Mouse (Mus musculus) embryonic facial prominence, embryonic 12.5 days (tissue): ENCODE data around the gene Rbm38. TPM values are rescaled to one million over a fixed set of nuclear protein-coding genes. Genes with fewer than 3 reads are reported as not detected.

Experiments used
- ATAC-seq: fragments of 200-750 bp; cut with Nextera tagmentation; 2 replicates; pipeline ENCODE4 v1.8.0; 2017; ENCODE audit not compliant: insufficient number of reproducible peaks, insufficient read depth, low FRiP score, low TSS enrichment
- H3K27ac ChIP-seq: fragments of 300-500 bp; sonication (generic); 2 replicates; pipeline ENCODE4 v1.5.1; 2016; ENCODE audit warnings: mild to moderate bottlenecking
- H3K27me3 ChIP-seq: fragments of 300-500 bp; sonication (generic); 2 replicates; pipeline ENCODE4 v1.6.1; 2016; ENCODE audit warnings: mild to moderate bottlenecking, moderate library complexity
- H3K36me3 ChIP-seq: fragments of 300-500 bp; sonication (generic); 2 replicates; pipeline ENCODE4 v1.6.1; 2016; ENCODE audit warnings: mild to moderate bottlenecking
- H3K4me1 ChIP-seq: fragments of 300-500 bp; sonication (generic); 2 replicates; pipeline ENCODE4 v1.6.1; 2016
- H3K4me2 ChIP-seq: fragments of 300-500 bp; sonication (generic); replicated peaks from 2 replicates; pipeline ENCODE4 v1.6.1; 2016; ENCODE audit warnings: mild to moderate bottlenecking, moderate library complexity
- H3K4me3 ChIP-seq: fragments of 300-500 bp; sonication (generic); 2 replicates; pipeline ENCODE4 v1.5.1; 2016; ENCODE audit warnings: mild to moderate bottlenecking
- H3K9ac ChIP-seq: fragments of 300-500 bp; sonication (generic); 2 replicates; pipeline ENCODE4 v1.6.1; 2016; ENCODE audit warnings: mild to moderate bottlenecking, moderate library complexity
- H3K9me3 ChIP-seq: fragments of 300-500 bp; sonication (generic); 2 replicates; pipeline ENCODE4 v1.6.1; 2016; ENCODE audit warnings: mild to moderate bottlenecking, moderate library complexity
- WGBS: fragments of 180-500 bp; shearing (Covaris S2); methylation state at CpG from one replicate; pipeline ENCODE4 v1.1.7; 2016; 5-methylcytosine and 5-hydroxymethylcytosine counted together
- polyA plus RNA-seq: library from polyadenylated mRNA; unstranded; fragments of >200 nt; fragmentation: Nextera tagmentation; extraction: Ambion mirVana; gene quantifications from 2 replicates; pipeline ENCODE4 v1.2.1, GENCODE M21; 2016

Rbm38 gene
- 37.9 and 39.5 TPM in 2 replicates for polyA plus RNA-seq

DNA sequence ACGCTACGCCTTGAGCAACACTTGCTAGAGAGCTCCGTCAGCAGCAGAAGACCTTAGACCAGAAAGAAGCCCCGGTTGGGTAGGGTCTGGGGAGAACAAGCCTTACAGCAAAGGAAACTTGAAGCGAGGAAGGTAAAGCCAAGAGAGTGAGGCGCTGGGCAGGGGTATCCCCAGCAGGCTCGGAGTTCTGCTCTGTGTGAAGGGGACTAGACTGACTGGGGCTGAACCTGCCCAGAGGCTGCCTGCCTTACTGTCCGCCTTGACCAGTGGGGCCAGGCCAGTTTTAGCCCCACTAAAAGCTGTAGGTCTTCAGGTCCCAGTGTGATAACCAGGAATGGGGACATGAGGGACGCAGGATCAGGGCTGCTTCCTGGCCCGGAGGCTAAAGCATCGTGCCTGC, at the start of gene Rbm38:
Gene Rbm38, plus strand, starts transcription at position 69 of the 400 bp plus-strand sequence.
- peaks cover 14% of the 10 kb centered on the region for H3K27me3 ChIP-seq
- no peak within 1 kb of the TSS for H3K27ac ChIP-seq
- peak within 1 kb of the TSS; percentile 30 for H3K9ac ChIP-seq
- ATAC-seq, result no peak
- peaks cover 13% of the 10 kb centered on the region for H3K36me3 ChIP-seq
- H3K9me3 ChIP-seq, result no peaks in the 10 kb centered on the region
- 26% methylated on average over 11 of the region's 11 CpGs for WGBS
- peak within 1 kb of the TSS; percentile 36 for H3K4me3 ChIP-seq
- H3K4me2 ChIP-seq, result peak within 1 kb of the TSS; percentile 83
- peaks cover 39% of the 10 kb centered on the region for H3K4me1 ChIP-seq

DNA sequence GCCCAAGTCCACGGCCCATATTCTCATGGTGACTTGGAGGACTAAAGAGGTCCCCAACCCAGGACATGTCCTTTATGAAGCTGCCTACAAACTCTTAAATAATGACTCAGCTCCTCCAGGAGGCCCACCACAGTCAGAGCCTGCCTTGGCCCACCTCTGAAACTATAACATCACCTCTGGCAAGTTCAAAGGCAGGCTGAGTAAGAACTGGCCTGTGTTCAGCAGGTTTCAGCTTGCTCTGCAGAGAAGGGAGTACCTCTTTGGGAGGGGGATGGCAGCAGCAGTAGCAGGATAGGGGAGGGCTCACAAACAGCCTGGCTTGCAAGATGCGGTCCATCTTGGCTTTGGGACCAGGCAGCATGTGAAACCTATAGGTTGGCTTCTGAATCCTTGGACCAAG, 48.4 kb upstream of the Rbm38 start:
- H3K4me2 ChIP-seq, result no peak overlapping the region
- no peaks in the 10 kb centered on the region for H3K9me3 ChIP-seq
- no peak overlapping the region for H3K4me3 ChIP-seq
- no peaks in the 10 kb centered on the region for H3K36me3 ChIP-seq
- no peaks in the 10 kb centered on the region for H3K27me3 ChIP-seq
- no peak overlapping the region for H3K9ac ChIP-seq
- H3K4me1 ChIP-seq, result peaks cover 21% of the 10 kb centered on the region
- H3K27ac ChIP-seq, result no peak overlapping the region
- 84% methylated on average over 2 of the region's 2 CpGs for WGBS
- no peak for ATAC-seq

DNA sequence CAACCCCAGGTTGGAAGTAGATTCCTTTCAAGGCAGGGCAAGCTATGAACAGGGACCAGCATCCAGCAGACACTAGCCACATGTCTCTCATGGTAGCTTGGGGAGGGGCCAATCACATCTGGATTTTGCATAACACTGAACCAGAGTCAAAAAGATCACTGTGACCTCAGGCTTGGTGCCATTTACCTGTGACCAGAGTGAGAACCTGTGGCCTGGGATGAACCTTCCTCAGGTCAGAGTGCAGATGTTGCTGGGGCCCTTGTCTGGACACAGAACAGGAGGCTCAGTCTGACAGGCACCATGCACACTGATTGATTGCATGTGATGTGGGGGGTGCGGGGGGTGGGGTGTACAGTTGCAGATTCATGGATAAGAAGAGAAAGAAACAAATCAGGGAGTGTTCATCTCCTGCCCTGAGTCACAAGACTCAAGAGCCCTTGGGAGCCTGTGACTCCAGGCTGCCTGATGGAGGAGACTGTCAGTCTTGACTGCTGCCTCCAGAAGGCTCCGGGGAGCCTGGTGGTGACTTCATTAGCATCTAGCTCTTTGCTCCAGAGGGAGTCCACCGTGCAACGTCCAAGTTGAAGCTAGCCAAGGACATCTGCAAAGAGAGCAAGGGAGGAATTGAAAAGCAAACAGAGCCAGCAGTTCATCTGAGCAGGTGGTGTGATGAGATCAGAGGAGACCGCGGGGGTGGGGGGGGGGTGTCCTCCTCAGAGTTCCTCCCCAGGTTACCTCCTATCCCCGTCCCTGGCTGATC, 46.3 kb upstream of the Rbm38 start:
- no peaks in the 10 kb centered on the region for H3K36me3 ChIP-seq
- no peak overlapping the region for H3K9ac ChIP-seq
- H3K27me3 ChIP-seq, result no peaks in the 10 kb centered on the region; the same call in 1 of the 2 replicates
- H3K4me2 ChIP-seq, result no peak overlapping the region
- WGBS, result 23% methylated on average over 7 of the region's 7 CpGs
- no peak for ATAC-seq
- H3K4me1 ChIP-seq, result peaks cover 31% of the 10 kb centered on the region
- no peak overlapping the region for H3K4me3 ChIP-seq
- H3K9me3 ChIP-seq, result no peaks in the 10 kb centered on the region
- H3K27ac ChIP-seq, result no peak overlapping the region

DNA sequence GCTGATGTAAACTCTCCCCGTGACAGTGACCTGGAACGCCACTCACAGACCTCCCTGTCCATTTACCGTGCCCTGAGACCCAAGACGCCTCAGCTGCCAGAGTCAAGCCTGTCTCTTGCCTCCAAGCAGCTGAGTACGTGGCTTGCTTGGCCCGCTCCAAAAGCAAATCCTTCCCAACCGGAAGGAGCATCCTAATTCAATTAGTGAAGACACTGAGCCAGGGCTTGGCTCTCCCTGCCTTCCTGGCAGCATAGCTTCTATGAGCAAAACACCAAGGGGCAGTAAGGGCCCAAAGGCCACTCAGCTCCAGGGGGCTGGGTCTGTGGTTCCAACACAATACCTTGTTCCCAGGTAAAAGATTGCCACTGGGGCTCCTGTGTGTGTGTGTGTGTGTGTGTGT, 45.6 kb upstream of the Rbm38 start:
- Histone ChIP-seq H3K4me3 (no peak overlapping the region), H3K4me2 (no peak overlapping the region), H3K4me1 (peaks cover 31% of the 10 kb centered on the region), H3K36me3 (no peaks in the 10 kb centered on the region), H3K27me3 (no peaks in the 10 kb centered on the region; the same call in 1 of the 2 replicates), H3K9me3 (no peaks in the 10 kb centered on the region), H3K9ac (no peak overlapping the region), H3K27ac (no peak overlapping the region)
- no peak for ATAC-seq
- WGBS, result 28% methylated on average over 7 of the region's 7 CpGs

DNA sequence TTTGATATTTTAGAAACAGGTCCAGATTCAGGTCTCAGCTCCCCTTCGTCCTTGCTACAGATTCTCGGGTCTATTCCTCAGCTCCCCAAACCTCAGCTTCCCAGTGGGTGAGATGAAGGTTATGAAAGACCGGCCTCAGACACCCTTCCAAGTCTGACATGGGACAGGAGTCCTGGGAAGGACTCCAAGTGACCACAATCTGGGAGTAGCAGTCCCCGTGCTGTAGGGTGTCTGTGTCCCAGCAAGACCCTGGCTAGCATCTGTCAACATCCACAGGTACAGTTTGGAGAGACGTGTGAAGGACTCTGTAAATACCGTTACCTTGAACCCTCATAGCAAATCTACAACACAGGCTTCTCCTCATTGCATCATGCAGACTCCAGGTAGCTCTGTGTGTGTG, 45.1 kb upstream of the Rbm38 start:
- no peaks in the 10 kb centered on the region; the same call in 1 of the 2 replicates for H3K27me3 ChIP-seq
- H3K4me1 ChIP-seq, result peaks cover 31% of the 10 kb centered on the region
- no peak overlapping the region for H3K27ac ChIP-seq
- 0 out of 2 replicates have a peak, but pooled peaks cover 3% of the 10 kb centered on the region for H3K9me3 ChIP-seq
- H3K36me3 ChIP-seq, result no peaks in the 10 kb centered on the region
- H3K4me2 ChIP-seq, result no peak overlapping the region
- H3K4me3 ChIP-seq, result no peak overlapping the region
- WGBS, result 83% methylated on average over 6 of the region's 6 CpGs
- no peak overlapping the region for H3K9ac ChIP-seq
- no peak for ATAC-seq

DNA sequence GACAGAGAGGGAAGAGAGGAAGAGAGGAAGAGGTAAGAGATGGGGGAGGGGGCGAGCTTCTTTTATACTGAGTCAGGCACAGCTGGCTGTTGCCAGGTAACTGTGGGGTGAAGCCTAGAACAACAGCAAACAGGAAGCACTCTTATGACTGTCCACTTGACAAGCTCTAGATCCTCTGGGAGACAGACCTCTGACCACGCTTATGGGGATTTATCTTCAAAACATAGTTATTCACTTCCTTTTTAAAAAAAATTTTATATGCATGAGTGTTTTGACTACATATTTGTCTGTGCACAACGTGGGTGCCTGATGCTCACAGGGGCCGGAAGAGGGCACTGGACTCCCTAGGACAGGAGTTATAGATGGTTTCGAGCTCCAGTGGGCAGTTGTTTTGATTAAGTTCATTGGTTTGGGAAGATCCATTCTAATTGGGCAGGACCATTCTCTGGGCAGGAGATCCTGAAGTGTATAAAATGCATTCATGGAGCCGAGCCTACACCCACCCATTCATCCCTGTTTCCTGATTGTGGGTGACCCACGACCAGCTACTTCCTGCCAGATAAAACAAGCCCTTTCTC, 43.5 kb upstream of the Rbm38 start:
- peaks cover 31% of the 10 kb centered on the region for H3K4me1 ChIP-seq
- H3K9me3 ChIP-seq, result 0 out of 2 replicates have a peak, but pooled peaks cover 3% of the 10 kb centered on the region
- WGBS, result 25% methylated on average over 7 of the region's 7 CpGs
- no peak overlapping the region for H3K9ac ChIP-seq
- no peaks in the 10 kb centered on the region for H3K36me3 ChIP-seq
- H3K27ac ChIP-seq, result no peak overlapping the region
- no peak for ATAC-seq
- H3K27me3 ChIP-seq, result no peaks in the 10 kb centered on the region; the same call in 1 of the 2 replicates
- H3K4me2 ChIP-seq, result peak overlapping the region; percentile 33; the same call in 1 of the 2 replicates
- H3K4me3 ChIP-seq, result no peak overlapping the region

DNA sequence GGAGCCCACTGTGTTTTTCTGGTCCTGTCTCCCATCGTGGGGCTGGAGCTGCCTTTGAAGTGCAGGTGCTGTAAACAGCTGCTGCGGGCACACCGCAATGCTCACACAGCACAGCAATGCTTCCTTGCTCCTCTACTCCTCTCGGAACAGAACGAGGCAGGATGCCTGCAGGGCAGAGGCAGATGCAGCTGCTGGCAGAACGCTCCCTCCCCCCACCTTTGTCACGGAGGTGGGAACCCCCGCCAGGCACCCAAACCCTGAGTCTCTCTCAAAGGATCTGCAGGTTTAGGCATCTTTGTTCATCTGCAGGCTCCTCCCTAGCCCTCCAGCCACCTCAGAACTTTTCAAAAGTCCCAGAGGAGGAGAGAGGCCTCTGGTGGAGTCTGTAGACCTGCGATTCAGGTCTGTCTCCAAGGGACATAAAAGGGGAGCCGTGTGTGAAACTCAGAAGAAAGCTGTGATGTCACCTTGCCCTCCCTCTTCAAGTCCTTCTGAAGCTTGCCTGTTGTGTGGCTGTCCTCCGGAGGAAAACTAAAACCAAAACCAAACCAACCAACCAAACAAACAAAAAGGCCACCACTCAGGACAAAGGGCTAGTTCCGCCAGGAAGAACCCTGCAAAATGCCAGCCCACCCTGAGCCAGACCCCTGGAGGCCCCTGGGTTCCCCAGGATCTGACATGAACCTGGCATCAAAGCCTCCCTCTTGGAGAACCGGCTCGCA, 42.7 kb upstream of the Rbm38 start, which contains the start of gene Spo11:
Gene Spo11, plus strand, starts transcription at position 292 of the 722 bp plus-strand sequence.
- Histone ChIP-seq H3K4me2 (peak within 1 kb of the TSS; percentile 33), H3K27ac (peak within 1 kb of the TSS; percentile 72), H3K4me3 (no peak within 1 kb of the TSS; the same call in 1 of the 2 replicates), H3K9me3 (0 out of 2 replicates have a peak, but pooled peaks cover 3% of the 10 kb centered on the region), H3K4me1 (peaks cover 31% of the 10 kb centered on the region), H3K36me3 (no peaks in the 10 kb centered on the region), H3K27me3 (no peaks in the 10 kb centered on the region; the same call in 1 of the 2 replicates), H3K9ac (no peak within 1 kb of the TSS)
- ATAC-seq, result no peak
- WGBS, result 14% methylated on average over 14 of the region's 14 CpGs

DNA sequence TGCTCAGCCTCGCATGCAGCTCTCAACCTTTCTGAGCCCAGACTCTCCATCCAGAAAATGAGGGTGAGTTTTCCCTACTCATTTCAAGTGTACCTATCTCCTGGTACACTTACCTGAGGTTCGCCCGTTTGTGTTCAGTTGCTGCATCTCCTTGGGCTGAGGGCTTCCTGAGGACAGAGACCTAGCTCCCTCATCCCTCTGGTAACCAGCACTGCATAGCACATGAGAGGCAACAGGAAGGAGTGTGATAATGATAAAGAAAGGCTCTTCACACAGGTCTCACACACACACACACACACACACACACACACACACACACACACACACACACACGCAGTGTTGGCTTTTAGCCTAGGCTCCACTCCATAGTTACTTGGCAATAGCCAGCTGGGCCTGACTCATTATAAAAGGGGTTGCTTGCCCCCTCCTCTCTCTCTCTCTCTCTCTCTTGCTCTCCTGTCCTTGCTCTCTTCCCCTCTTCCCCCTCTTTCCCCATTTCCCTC, 42.1 kb upstream of the Rbm38 start:
- WGBS, result 69% methylated on average over 4 of the region's 4 CpGs
- Histone ChIP-seq H3K36me3 (no peaks in the 10 kb centered on the region), H3K27ac (peak overlapping the region; percentile 72; the same call in 1 of the 2 replicates), H3K4me2 (peak overlapping the region; percentile 33; the same call in 1 of the 2 replicates), H3K9ac (no peak overlapping the region), H3K9me3 (0 out of 2 replicates have a peak, but pooled peaks cover 3% of the 10 kb centered on the region), H3K4me1 (peaks cover 31% of the 10 kb centered on the region), H3K27me3 (no peaks in the 10 kb centered on the region; the same call in 1 of the 2 replicates), H3K4me3 (no peak overlapping the region)
- ATAC-seq, result no peak

DNA sequence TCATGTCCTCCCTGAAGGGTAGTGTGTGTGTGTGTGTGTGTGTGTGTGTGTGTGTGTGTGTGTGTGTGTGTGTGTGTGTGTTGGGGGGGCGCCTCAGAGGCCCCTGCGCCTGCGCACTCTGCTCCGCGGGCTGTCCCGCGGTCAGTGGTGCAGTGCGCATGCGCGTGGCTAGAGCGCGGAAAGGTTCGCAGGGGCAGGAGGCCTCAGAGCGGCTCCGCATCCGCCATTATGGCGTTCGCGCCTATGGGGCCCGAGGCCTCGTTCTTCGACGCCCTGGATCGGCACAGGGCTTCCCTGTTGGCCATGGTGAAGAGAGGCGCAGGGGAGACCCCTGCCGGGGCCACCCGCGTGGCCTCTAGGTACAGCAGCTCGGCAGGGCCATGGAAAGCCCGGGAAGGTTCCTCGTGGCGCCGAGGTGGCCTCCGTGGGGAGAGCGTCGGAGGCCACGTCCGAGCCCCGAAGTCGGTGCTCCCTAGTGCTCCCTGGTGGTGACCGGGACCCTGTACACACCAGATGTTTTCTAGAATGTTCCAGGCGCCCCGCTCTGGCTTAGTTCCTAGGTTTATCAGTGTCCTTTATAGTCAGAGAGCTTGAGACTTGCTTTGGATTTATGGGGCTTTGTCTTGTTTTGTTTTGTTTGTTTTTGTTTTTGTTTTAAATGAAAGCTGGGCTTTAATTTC, 40.5 kb upstream of the Rbm38 start:
- H3K27me3 ChIP-seq, result no peaks in the 10 kb centered on the region; the same call in 1 of the 2 replicates
- H3K9me3 ChIP-seq, result 0 out of 2 replicates have a peak, but pooled peaks cover 3% of the 10 kb centered on the region
- 92% methylated on average over 40 of the region's 43 CpGs for WGBS
- peaks cover 19% of the 10 kb centered on the region for H3K4me1 ChIP-seq
- no peak overlapping the region for H3K4me3 ChIP-seq
- no peak overlapping the region for H3K9ac ChIP-seq
- H3K27ac ChIP-seq, result no peak overlapping the region
- no peaks in the 10 kb centered on the region for H3K36me3 ChIP-seq
- no peak for ATAC-seq
- no peak overlapping the region for H3K4me2 ChIP-seq

DNA sequence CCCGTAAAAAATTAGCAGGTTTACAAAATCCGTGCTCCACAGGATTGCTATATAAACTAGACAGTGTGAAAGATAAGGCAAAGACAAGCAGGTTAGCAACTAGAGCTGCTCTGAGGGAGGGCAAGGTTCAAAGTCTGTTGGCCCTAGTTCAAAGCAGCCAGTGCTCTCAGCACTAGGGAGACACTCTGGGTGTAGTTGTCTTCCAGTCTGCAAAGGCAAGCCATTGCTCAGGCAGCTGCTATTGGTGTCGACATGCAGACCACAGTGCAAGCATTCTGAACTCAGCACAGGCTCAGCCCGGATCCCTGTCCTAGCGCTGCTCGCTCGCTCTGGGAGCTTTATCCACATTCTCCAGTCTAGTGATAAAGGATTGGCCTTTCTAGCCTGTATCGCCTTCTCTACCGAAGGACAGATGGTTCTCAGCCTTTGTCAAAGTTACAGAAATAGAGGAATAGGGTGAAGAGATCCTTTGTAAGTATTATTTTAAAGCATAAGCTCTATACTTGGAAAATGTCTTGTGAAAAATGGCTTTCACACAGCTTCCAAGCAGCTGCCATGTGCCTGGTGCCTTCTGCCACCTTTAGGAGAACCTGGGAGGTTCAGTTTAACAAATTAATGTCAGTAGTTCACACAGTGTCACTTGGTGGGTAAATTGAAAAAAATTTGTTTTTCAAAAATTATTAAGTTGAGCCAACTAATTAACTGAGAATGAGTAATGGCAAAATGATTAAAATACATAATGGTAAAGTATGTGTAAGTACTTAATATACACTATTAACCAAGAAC, 37.3 kb upstream of the Rbm38 start:
- ATAC-seq, result no peak
- H3K27ac ChIP-seq, result no peak overlapping the region
- no peak overlapping the region for H3K9ac ChIP-seq
- H3K4me3 ChIP-seq, result no peak overlapping the region
- H3K36me3 ChIP-seq, result no peaks in the 10 kb centered on the region
- 0 out of 2 replicates have a peak, but pooled peaks cover 3% of the 10 kb centered on the region for H3K9me3 ChIP-seq
- H3K27me3 ChIP-seq, result no peaks in the 10 kb centered on the region; the same call in 1 of the 2 replicates
- 70% methylated on average over 9 of the region's 9 CpGs for WGBS
- H3K4me1 ChIP-seq, result no peaks in the 10 kb centered on the region; the same call in 1 of the 2 replicates
- no peak overlapping the region for H3K4me2 ChIP-seq
